Mouse (Mus musculus) ES-Bruce4 (cell line): Measurements from ENCODE around the gene Nat8f1.

Source experiments
- CTCF ChIP-seq: IDR thresholded peaks from one replicate; pipeline ENCODE4 v1.8.1; 2011; ENCODE audit warnings: low read depth, low read length
- EP300 ChIP-seq: IDR thresholded peaks from 2 replicates; pipeline ENCODE4 v1.6.1; 2011; ENCODE audit warnings: low read depth, low read length; ENCODE audit not compliant: insufficient read depth
- POLR2A ChIP-seq: IDR thresholded peaks from one replicate; pipeline ENCODE4 v1.8.1; 2011; ENCODE audit warnings: low read length; ENCODE audit not compliant: insufficient read depth

GRCm38 (mm10) chr6:85934047-85934446, 18.6 kb upstream of the Nat8f1 start:
- TF ChIP-seq POLR2A (no peak), CTCF (no peak), EP300 (no peak)
